Mouse (Mus musculus) heart, embryonic 11.5 days (tissue): ENCODE data around the gene Scarb1. TPM values are rescaled to one million over a fixed set of nuclear protein-coding genes. Genes with fewer than 3 reads are reported as not detected.

Experiments used
- ATAC-seq: fragments of 200-750 bp; cut with Nextera tagmentation; replicated peaks from 2 replicates; pipeline ENCODE4 v1.8.0; 2017; ENCODE audit warnings: moderate library complexity; ENCODE audit not compliant: insufficient number of reproducible peaks, low FRiP score, low TSS enrichment
- H3K27ac ChIP-seq: fragments of 300-500 bp; sonication (generic); 2 replicates; pipeline ENCODE4 v1.5.1; 2014; ENCODE audit warnings: mild to moderate bottlenecking, low read depth, low read length
- H3K27me3 ChIP-seq: fragments of 300-500 bp; sonication (generic); 2 replicates; pipeline ENCODE4 v1.6.1; 2014; ENCODE audit warnings: mild to moderate bottlenecking, low read length, mixed read lengths; ENCODE audit not compliant: control insufficient read depth, insufficient read depth
- H3K36me3 ChIP-seq: fragments of 300-500 bp; sonication (generic); 2 replicates; pipeline ENCODE4 v1.6.1; 2014; ENCODE audit warnings: mild to moderate bottlenecking, low read length, moderate library complexity, mixed read lengths; ENCODE audit not compliant: control insufficient read depth, insufficient read depth
- H3K4me1 ChIP-seq: fragments of 300-500 bp; sonication (generic); 2 replicates; pipeline ENCODE4 v1.6.1; 2014; ENCODE audit warnings: low read length; ENCODE audit not compliant: control insufficient read depth, insufficient read depth
- H3K4me2 ChIP-seq: fragments of 300-500 bp; sonication (generic); 2 replicates; pipeline ENCODE4 v1.6.1; 2014; ENCODE audit warnings: mild to moderate bottlenecking, moderate library complexity
- H3K4me3 ChIP-seq: fragments of 300-500 bp; sonication (generic); 2 replicates; pipeline ENCODE4 v1.5.1; 2014; ENCODE audit warnings: low read depth, low read length
- H3K9ac ChIP-seq: fragments of 300-500 bp; sonication (generic); 2 replicates; pipeline ENCODE4 v1.6.1; 2014; ENCODE audit warnings: mild to moderate bottlenecking, low read depth, low read length, moderate library complexity
- H3K9me3 ChIP-seq: fragments of 300-500 bp; sonication (generic); replicated peaks from 2 replicates; pipeline ENCODE4 v1.6.1; 2016; ENCODE audit warnings: low read length; ENCODE audit not compliant: control insufficient read depth
- WGBS: fragments of 180-500 bp; shearing (Covaris S2); extraction: QIAGEN DNeasy Blood & Tissue Kit; methylation state at CpG from one replicate; pipeline ENCODE4 v1.1.7; 2014; ENCODE audit not compliant: insufficient replicate concordance; 5-methylcytosine and 5-hydroxymethylcytosine counted together
- polyA plus RNA-seq: library from polyadenylated mRNA; unstranded; fragments of >200 nt; fragmentation: Nextera tagmentation; extraction: Ambion mirVana; gene quantifications from 2 replicates; pipeline ENCODE4 v1.2.1, GENCODE M21; 2014

Scarb1 gene
- polyA plus RNA-seq, 1 experiment from 2014 or later, result 57.1 TPM

GRCm38 (mm10) chr5:125341459-125342090 is 681 bp upstream of the Scarb1 start:
- peak overlapping the region; percentile 99 for H3K4me2 ChIP-seq
- H3K4me1 ChIP-seq, result peaks cover 34% of the 10 kb centered on the region
- peak overlapping the region; percentile 76 for H3K27ac ChIP-seq
- no peaks in the 10 kb centered on the region for H3K9me3 ChIP-seq
- H3K4me3 ChIP-seq, result peak overlapping the region; percentile 91
- WGBS, result 17% methylated on average over 14 of the region's 14 CpGs
- peak; percentile 65 for ATAC-seq
- no peaks in the 10 kb centered on the region for H3K36me3 ChIP-seq
- H3K9ac ChIP-seq, result peak overlapping the region; percentile 85
- no peaks in the 10 kb centered on the region for H3K27me3 ChIP-seq

- H3K9ac ChIP-seq, result peak overlapping the region; percentile 85
- no peaks in the 10 kb centered on the region for H3K9me3 ChIP-seq
- H3K4me2 ChIP-seq, result peak overlapping the region; percentile 99
- H3K27me3 ChIP-seq, result no peaks in the 10 kb centered on the region
- peak overlapping the region; percentile 76 for H3K27ac ChIP-seq
- peak overlapping the region; percentile 91 for H3K4me3 ChIP-seq
- H3K4me1 ChIP-seq, result peaks cover 34% of the 10 kb centered on the region
- H3K36me3 ChIP-seq, result no peaks in the 10 kb centered on the region
- WGBS, result 2% methylated on average over 25 of the region's 25 CpGs
- ATAC-seq, result no peak
Observed at GRCm38 (mm10) chr5:125339851-125340531, 903 bp downstream of the Scarb1 start.

GRCm38 (mm10) chr5:125339108-125339751 is 1.7 kb downstream of the Scarb1 start:
- peaks cover 39% of the 10 kb centered on the region for H3K4me1 ChIP-seq
- H3K27me3 ChIP-seq, result no peaks in the 10 kb centered on the region
- no peaks in the 10 kb centered on the region for H3K9me3 ChIP-seq
- peak overlapping the region; percentile 99 for H3K4me2 ChIP-seq
- peak overlapping the region; percentile 85 for H3K9ac ChIP-seq
- ATAC-seq, result no peak
- WGBS, result 6% methylated on average over 18 of the region's 18 CpGs
- peak overlapping the region; percentile 76 for H3K27ac ChIP-seq
- no peaks in the 10 kb centered on the region for H3K36me3 ChIP-seq
- H3K4me3 ChIP-seq, result peak overlapping the region; percentile 91

- ATAC-seq, result no peak
- no peaks in the 10 kb centered on the region for H3K9me3 ChIP-seq
- H3K27ac ChIP-seq, result 0 out of 2 replicates have a peak overlapping the region, but pooled peaks have one; percentile 25
- H3K27me3 ChIP-seq, result no peaks in the 10 kb centered on the region
- H3K36me3 ChIP-seq, result no peaks in the 10 kb centered on the region
- H3K4me2 ChIP-seq, result no peak overlapping the region
- no peak overlapping the region for H3K9ac ChIP-seq
- 80% methylated on average over 7 of the region's 7 CpGs for WGBS
- H3K4me1 ChIP-seq, result peaks cover 52% of the 10 kb centered on the region
- H3K4me3 ChIP-seq, result no peak overlapping the region
Observed at GRCm38 (mm10) chr5:125337526-125337925, 3.4 kb downstream of the Scarb1 start.

DNA sequence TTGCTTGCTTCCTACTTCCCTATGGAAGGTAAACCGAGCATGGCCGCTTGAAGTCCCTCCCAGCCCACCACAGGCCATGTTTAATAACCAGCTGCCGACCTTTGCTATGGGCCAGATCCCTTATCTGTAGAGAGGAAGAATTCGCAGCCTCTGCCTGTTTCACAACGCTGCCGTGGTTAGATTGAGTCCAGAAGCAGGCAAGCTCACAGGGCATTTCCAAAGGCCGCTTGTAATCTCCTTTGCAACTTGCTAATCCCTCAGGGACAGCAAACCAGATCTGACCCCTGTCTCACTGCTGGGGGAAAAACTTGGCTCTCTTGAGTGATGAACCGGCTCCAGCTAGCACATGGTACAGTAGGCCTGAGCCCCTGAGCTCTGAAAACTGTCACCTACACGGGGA is 3.9 kb downstream of the Scarb1 start:
- Histone ChIP-seq H3K4me3 (no peak overlapping the region), H3K4me2 (no peak overlapping the region), H3K27ac (peak overlapping the region; percentile 25), H3K9ac (no peak overlapping the region), H3K27me3 (no peaks in the 10 kb centered on the region), H3K36me3 (no peaks in the 10 kb centered on the region), H3K4me1 (peaks cover 55% of the 10 kb centered on the region), H3K9me3 (no peaks in the 10 kb centered on the region)
- 25% methylated on average over 9 of the region's 9 CpGs for WGBS
- no peak for ATAC-seq

DNA sequence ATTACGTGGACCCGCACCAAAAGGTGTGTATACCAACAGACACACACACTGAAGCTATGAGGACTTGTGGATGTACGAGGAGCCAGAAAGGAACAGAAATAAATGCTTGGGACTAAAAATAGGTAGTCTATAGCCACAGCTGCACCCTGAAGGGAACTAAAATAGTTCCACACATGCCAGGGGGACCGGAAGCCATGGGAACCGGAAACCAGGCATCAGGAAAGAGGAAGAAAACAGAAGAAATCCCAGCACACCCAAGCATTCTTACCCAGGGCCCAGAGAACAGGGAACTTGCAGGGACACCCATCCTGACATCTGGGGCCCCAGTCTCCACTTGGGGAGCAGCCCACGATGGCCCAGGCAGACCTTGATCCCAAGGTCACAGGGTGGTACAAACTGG is 7.9 kb downstream of the Scarb1 start:
- WGBS, result 71% methylated on average over 6 of the region's 6 CpGs
- no peak overlapping the region for H3K4me3 ChIP-seq
- peak overlapping the region; percentile 6; the same call in 1 of the 2 replicates for H3K4me2 ChIP-seq
- no peaks in the 10 kb centered on the region for H3K9me3 ChIP-seq
- H3K9ac ChIP-seq, result peak overlapping the region; percentile 34; the same call in 1 of the 2 replicates
- H3K27me3 ChIP-seq, result no peaks in the 10 kb centered on the region
- ATAC-seq, result no peak
- H3K4me1 ChIP-seq, result peaks cover 55% of the 10 kb centered on the region
- H3K27ac ChIP-seq, result peak overlapping the region; percentile 66
- H3K36me3 ChIP-seq, result no peaks in the 10 kb centered on the region

GRCm38 (mm10) chr5:125332333-125332732 is 8.6 kb downstream of the Scarb1 start:
- 0 out of 2 replicates have a peak overlapping the region, but pooled peaks have one; percentile 22 for H3K27ac ChIP-seq
- H3K9ac ChIP-seq, result no peak overlapping the region
- ATAC-seq, result no peak
- peaks cover 48% of the 10 kb centered on the region for H3K4me1 ChIP-seq
- H3K27me3 ChIP-seq, result no peaks in the 10 kb centered on the region
- no peaks in the 10 kb centered on the region for H3K36me3 ChIP-seq
- WGBS, result 73% methylated on average over 4 of the region's 4 CpGs
- no peak overlapping the region for H3K4me3 ChIP-seq
- no peak overlapping the region for H3K4me2 ChIP-seq
- no peaks in the 10 kb centered on the region for H3K9me3 ChIP-seq

DNA sequence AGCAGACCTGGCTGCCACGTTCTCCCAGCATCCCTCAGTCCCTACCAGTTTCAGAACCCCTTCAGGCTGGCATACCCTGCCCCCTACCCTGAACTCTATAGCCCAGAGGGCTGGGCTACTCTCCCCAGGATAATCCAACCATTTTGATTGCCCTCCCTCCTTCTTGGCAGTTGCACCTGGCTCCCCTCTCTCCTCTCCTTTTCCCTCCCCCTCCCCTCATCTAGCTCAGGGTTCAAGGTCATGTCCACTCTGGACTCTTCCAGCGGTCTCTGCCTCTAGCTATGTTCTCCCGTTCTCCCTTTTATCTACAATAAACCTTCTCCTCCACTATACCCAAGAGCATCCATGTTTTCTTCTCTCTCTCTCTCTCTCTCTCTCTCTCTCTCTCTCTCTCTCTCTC is 9.1 kb downstream of the Scarb1 start:
- Histone ChIP-seq H3K27ac (0 out of 2 replicates have a peak overlapping the region, but pooled peaks have one; percentile 22), H3K4me3 (no peak overlapping the region), H3K9ac (no peak overlapping the region), H3K9me3 (no peaks in the 10 kb centered on the region), H3K36me3 (no peaks in the 10 kb centered on the region), H3K4me2 (no peak overlapping the region), H3K4me1 (peaks cover 43% of the 10 kb centered on the region), H3K27me3 (no peaks in the 10 kb centered on the region)
- WGBS, result 51% methylated on average over 3 of the region's 3 CpGs
- no peak for ATAC-seq
